Mouse (Mus musculus) megakaryocyte, embryonic 14.5 days (primary cell): ENCODE results near the gene Reep6.

Source experiments
- FLI1 ChIP-seq: IDR thresholded peaks from 2 replicates; pipeline ENCODE4 v1.6.1; 2012; ENCODE audit warnings: low read length, inconsistent platforms, mixed read lengths
- GATA1 ChIP-seq: IDR thresholded peaks from 3 replicates; pipeline ENCODE4 v1.6.1; 2012; ENCODE audit warnings: mixed read lengths, low read length, inconsistent platforms, borderline replicate concordance

DNA sequence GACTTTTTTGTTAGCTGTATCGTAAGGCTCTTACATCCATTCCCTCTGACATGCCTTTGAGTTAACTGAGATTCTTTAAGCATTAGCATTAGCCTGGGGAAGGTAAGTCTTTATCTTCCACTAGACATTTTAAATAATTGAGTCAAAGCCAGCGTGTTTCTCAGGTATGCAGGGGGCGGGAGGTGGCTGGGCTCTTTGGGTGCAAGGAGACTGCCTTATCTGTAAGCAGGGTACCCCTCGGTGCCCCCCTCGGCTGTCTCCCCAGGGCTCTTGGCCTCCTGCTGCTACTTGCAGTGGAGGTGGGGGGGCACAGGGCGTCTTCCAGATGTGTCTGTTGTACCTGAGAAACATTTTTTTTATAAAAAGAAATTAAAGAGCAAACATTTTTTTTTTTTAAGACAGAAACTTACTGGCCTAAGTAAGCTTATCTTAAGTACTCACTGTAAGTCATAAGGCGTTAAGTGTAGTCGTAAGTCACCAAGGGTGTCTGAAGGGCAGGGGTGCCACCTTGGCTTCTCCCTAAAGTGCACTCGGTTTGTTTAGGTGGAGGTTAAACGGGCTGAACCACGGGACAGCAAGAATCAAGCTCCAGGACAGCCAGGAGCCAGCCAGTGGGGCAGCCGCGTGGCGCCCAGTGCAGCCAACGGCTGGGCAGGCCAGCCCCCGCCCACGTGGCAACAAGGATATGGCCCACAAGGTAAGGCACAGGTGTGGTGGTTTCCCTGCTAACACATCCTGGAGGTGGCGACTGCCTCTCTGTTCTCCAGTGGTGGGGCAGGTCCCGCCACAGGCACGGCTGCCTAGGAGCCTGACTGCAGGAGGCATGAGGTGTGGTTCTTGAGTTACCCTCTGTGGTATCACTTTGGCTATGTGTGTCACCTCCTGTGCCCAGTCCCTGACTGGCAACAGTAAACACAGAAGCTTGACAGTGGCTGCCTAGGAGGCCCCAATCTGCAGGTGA, 47.0 kb upstream of the Reep6 start:
- TF ChIP-seq GATA1 (no peak), FLI1 (no peak)
